Mouse (Mus musculus): ENCODE results near the gene Cry2. TPM values are rescaled to one million over a fixed set of nuclear protein-coding genes. Genes with fewer than 3 reads are reported as not detected.
A peak's percentile ranks its signal among the peaks of the same experiment; 100 is the strongest.

Cry2 gene
- polyA plus RNA-seq, 1 experiment = 22.0 TPM

- H3K27ac ChIP-seq (ENCODE audit: control insufficient read depth, insufficient read depth, low read depth, low read length) = no peak overlapping the region
- no peak overlapping the region for H3K4me3 ChIP-seq (ENCODE audit: control insufficient read depth, low read depth, low read length)
- no peaks in the 10 kb centered on the region for H3K27me3 ChIP-seq (ENCODE audit: control insufficient read depth, insufficient read depth, low read length)
- peaks cover 21% of the 10 kb centered on the region for H3K4me1 ChIP-seq (ENCODE audit: control insufficient read depth, insufficient read depth, low read length)
- TF ChIP-seq CTCF (IDR thresholded peaks at IDR 0.05; ENCODE audit: control insufficient read depth, insufficient read depth, insufficient replicate concordance, low read depth, low read length) (no peak), POLR2A (IDR thresholded peaks at IDR 0.05; ENCODE audit: control insufficient read depth, low read depth, low read length) (no peak)
- H3K36me3 ChIP-seq (ENCODE audit: control insufficient read depth, insufficient read depth, low read length) = no peaks in the 10 kb centered on the region
These were observed 23.2 kb upstream of the Cry2 start for GRCm38 (mm10) chr2:92456970-92457530.

- H3K27me3 ChIP-seq (ENCODE audit: control insufficient read depth, insufficient read depth, low read length) = no peaks in the 10 kb centered on the region
- no peak overlapping the region for H3K27ac ChIP-seq (ENCODE audit: control insufficient read depth, insufficient read depth, low read depth, low read length)
- H3K4me1 ChIP-seq (ENCODE audit: control insufficient read depth, insufficient read depth, low read length) = peaks cover 21% of the 10 kb centered on the region
- no peaks in the 10 kb centered on the region for H3K36me3 ChIP-seq (ENCODE audit: control insufficient read depth, insufficient read depth, low read length)
- no peak overlapping the region for H3K4me3 ChIP-seq (ENCODE audit: control insufficient read depth, low read depth, low read length)
- no peak for TF ChIP-seq CTCF (IDR thresholded peaks at IDR 0.05; ENCODE audit: control insufficient read depth, insufficient read depth, insufficient replicate concordance, low read depth, low read length)
- TF ChIP-seq POLR2A (IDR thresholded peaks at IDR 0.05; ENCODE audit: control insufficient read depth, low read depth, low read length) = no peak
These were observed 21.9 kb upstream of the Cry2 start for GRCm38 (mm10) chr2:92455704-92456103.

GRCm38 (mm10) chr2:92454166-92454565 lies 20.3 kb upstream of the Cry2 start:
- no peak for TF ChIP-seq CTCF (IDR thresholded peaks at IDR 0.05; ENCODE audit: control insufficient read depth, insufficient read depth, insufficient replicate concordance, low read depth, low read length)
- TF ChIP-seq POLR2A (IDR thresholded peaks at IDR 0.05; ENCODE audit: control insufficient read depth, low read depth, low read length) = no peak
- Histone ChIP-seq H3K27ac (ENCODE audit: control insufficient read depth, insufficient read depth, low read depth, low read length) (no peak overlapping the region), H3K27me3 (ENCODE audit: control insufficient read depth, insufficient read depth, low read length) (no peaks in the 10 kb centered on the region), H3K4me1 (ENCODE audit: control insufficient read depth, insufficient read depth, low read length) (peaks cover 7% of the 10 kb centered on the region), H3K4me3 (ENCODE audit: control insufficient read depth, low read depth, low read length) (no peak overlapping the region), H3K36me3 (ENCODE audit: control insufficient read depth, insufficient read depth, low read length) (no peaks in the 10 kb centered on the region)

GRCm38 (mm10) chr2:92451126-92451525 lies 17.3 kb upstream of the Cry2 start:
- no peaks in the 10 kb centered on the region for H3K27me3 ChIP-seq (ENCODE audit: control insufficient read depth, insufficient read depth, low read length)
- H3K36me3 ChIP-seq (ENCODE audit: control insufficient read depth, insufficient read depth, low read length) = no peaks in the 10 kb centered on the region
- no peaks in the 10 kb centered on the region; the same call in none of the 2 replicates for H3K4me1 ChIP-seq (ENCODE audit: control insufficient read depth, insufficient read depth, low read length)
- no peak overlapping the region for H3K4me3 ChIP-seq (ENCODE audit: control insufficient read depth, low read depth, low read length)
- H3K27ac ChIP-seq (ENCODE audit: control insufficient read depth, insufficient read depth, low read depth, low read length) = no peak overlapping the region
- TF ChIP-seq POLR2A (IDR thresholded peaks at IDR 0.05; ENCODE audit: control insufficient read depth, low read depth, low read length) (no peak), CTCF (IDR thresholded peaks at IDR 0.05; ENCODE audit: control insufficient read depth, insufficient read depth, insufficient replicate concordance, low read depth, low read length) (no peak)

- Histone ChIP-seq H3K27ac (ENCODE audit: control insufficient read depth, insufficient read depth, low read depth, low read length) (no peak overlapping the region), H3K27me3 (ENCODE audit: control insufficient read depth, insufficient read depth, low read length) (no peaks in the 10 kb centered on the region), H3K4me1 (ENCODE audit: control insufficient read depth, insufficient read depth, low read length) (peaks cover 9% of the 10 kb centered on the region), H3K4me3 (ENCODE audit: control insufficient read depth, low read depth, low read length) (no peak overlapping the region), H3K36me3 (ENCODE audit: control insufficient read depth, insufficient read depth, low read length) (no peaks in the 10 kb centered on the region)
- TF ChIP-seq POLR2A (IDR thresholded peaks at IDR 0.05; ENCODE audit: control insufficient read depth, low read depth, low read length) (no peak), CTCF (IDR thresholded peaks at IDR 0.05; ENCODE audit: control insufficient read depth, insufficient read depth, insufficient replicate concordance, low read depth, low read length) (no peak)
These were observed 13.4 kb upstream of the Cry2 start for GRCm38 (mm10) chr2:92447121-92447740.

- TF ChIP-seq CTCF (IDR thresholded peaks at IDR 0.05; ENCODE audit: control insufficient read depth, insufficient read depth, insufficient replicate concordance, low read depth, low read length) (no peak), POLR2A (IDR thresholded peaks at IDR 0.05; ENCODE audit: control insufficient read depth, low read depth, low read length) (no peak)
These were observed 12.8 kb upstream of the Cry2 start for GRCm38 (mm10) chr2:92446656-92447055.

GRCm38 (mm10) chr2:92445890-92446289 lies 12.0 kb upstream of the Cry2 start:
- Histone ChIP-seq H3K27me3 (ENCODE audit: control insufficient read depth, insufficient read depth, low read length) (no peaks in the 10 kb centered on the region), H3K4me1 (ENCODE audit: control insufficient read depth, insufficient read depth, low read length) (peaks cover 9% of the 10 kb centered on the region), H3K27ac (ENCODE audit: control insufficient read depth, insufficient read depth, low read depth, low read length) (0 out of 2 replicates have a peak overlapping the region, but pooled peaks have one; percentile 60), H3K4me3 (ENCODE audit: control insufficient read depth, low read depth, low read length) (no peak overlapping the region), H3K36me3 (ENCODE audit: control insufficient read depth, insufficient read depth, low read length) (no peaks in the 10 kb centered on the region)
- TF ChIP-seq POLR2A (IDR thresholded peaks at IDR 0.05; ENCODE audit: control insufficient read depth, low read depth, low read length) = no peak
- TF ChIP-seq CTCF (IDR thresholded peaks at IDR 0.05; ENCODE audit: control insufficient read depth, insufficient read depth, insufficient replicate concordance, low read depth, low read length) = no peak

More at GRCm38 (mm10) chr2:92446656-92447055, 12.8 kb upstream of the Cry2 start:
- no peak overlapping the region for H3K27ac ChIP-seq (ENCODE audit: control insufficient read depth, insufficient read depth, low read depth, low read length)
- H3K4me1 ChIP-seq (ENCODE audit: control insufficient read depth, insufficient read depth, low read length) = peaks cover 9% of the 10 kb centered on the region
- H3K27me3 ChIP-seq (ENCODE audit: control insufficient read depth, insufficient read depth, low read length) = no peaks in the 10 kb centered on the region
- no peaks in the 10 kb centered on the region for H3K36me3 ChIP-seq (ENCODE audit: control insufficient read depth, insufficient read depth, low read length)
- H3K4me3 ChIP-seq (ENCODE audit: control insufficient read depth, low read depth, low read length) = no peak overlapping the region

Data from testis, adult 2 months (tissue).